Mouse (Mus musculus): Measurements from ENCODE around the gene Fgfr2.

DNA sequence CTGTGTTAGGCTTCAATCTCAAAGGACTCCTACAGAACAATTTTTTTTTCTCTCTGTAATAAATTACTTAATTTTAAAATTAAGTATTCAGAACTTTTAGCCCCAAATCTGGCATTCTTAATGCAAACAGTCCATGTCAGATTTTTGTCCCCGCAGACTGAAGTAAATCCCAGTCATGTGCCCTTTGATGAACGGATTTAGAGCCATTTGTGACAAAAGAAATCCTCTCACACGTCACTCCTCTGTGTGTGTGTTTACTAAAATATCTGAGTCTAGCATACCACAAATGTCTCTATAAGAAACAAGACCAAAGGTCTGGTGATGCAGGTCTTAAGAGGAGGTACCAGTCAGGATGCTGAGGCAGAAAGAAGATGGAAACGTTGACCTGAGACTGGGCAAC lies 2906.9 kb downstream of the Fgfr2 start:
- TF ChIP-seq USF1 (IDR thresholded peaks at IDR 0.05; ENCODE audit: low read depth) (no peak), POLR2A (IDR thresholded peaks at IDR 0.05; ENCODE audit: insufficient read length, low read depth) (no peak), MYOD1 (IDR thresholded peaks at IDR 0.05; ENCODE audit: control insufficient read depth in 1 of 3, insufficient read length in 2 of 3, low read depth in 2 of 3) (no peak), MAX (IDR thresholded peaks at IDR 0.05; ENCODE audit: low read depth) (no peak), CEBPB (IDR thresholded peaks at IDR 0.05; ENCODE audit: insufficient read depth, poor library complexity, severe bottlenecking) (no peak), SRF (IDR thresholded peaks at IDR 0.05; ENCODE audit: control insufficient read depth, insufficient read length, low read depth) (no peak), POLR2AphosphoS2 (IDR thresholded peaks at IDR 0.05; ENCODE audit: insufficient read length, low read depth) (no peak), E2F4 (IDR thresholded peaks at IDR 0.05; ENCODE audit: insufficient read depth) (no peak), TCF12 (IDR thresholded peaks at IDR 0.05; ENCODE audit: insufficient read depth, poor library complexity, severe bottlenecking) (no peak)
